Mouse (Mus musculus): Measurements from ENCODE around the gene Pde6g.

DNA sequence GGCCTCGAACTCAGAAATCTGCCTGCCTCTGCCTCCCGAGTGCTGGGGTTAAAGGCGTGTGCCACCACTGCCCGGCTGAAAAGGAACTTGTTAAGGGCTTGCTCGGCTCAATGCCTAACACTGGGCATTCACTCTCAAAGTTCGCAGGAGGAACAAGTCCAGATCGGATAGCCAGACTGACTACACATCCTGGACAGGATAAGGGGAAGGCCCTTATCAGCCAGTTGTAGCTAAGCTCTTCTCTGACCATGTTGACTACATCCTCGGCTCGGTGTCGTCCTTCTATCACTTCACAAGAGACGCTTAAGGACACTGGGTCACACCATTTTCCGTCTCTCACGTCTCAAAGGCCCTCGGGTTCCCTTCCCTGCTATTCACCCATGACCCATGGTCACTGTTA lies 4.1 kb upstream of the Pde6g start:
- no peak for TF ChIP-seq EP300 (IDR thresholded peaks at IDR 0.05; ENCODE audit: insufficient read depth, low read depth, low read length)
- no peak for TF ChIP-seq CTCF (IDR thresholded peaks at IDR 0.05)
- no peak for TF ChIP-seq POLR2A (IDR thresholded peaks at IDR 0.05; ENCODE audit: insufficient read depth, low read depth, low read length)
